Mouse (Mus musculus) erythroid progenitor cell, adult 5-6 weeks (primary cell): Measurements from ENCODE around the gene Traf5. TPM values are rescaled to one million over a fixed set of nuclear protein-coding genes. Genes with fewer than 3 reads are reported as not detected.

Experiments
- ATAC-seq: replicated peaks from 2 replicates; pipeline ENCODE4 v1.8.0; 2016; ENCODE audit warnings: moderate number of reproducible peaks, mild to moderate bottlenecking, moderate TSS enrichment, inconsistent platforms; ENCODE audit not compliant: poor library complexity, low FRiP score, severe bottlenecking
- total RNA-seq, 2 experiments: library from RNA; stranded (forward) in 1 of 2; stranded (reverse) in 1 of 2; fragments of 150-400 nt in 1 of 2; fragments of 186-747, 209-891 nt in 1 of 2; gene quantifications; 2 replicates each; pipeline versions ENCODE4 v1.2.3 to v1.2.4; 2015 to 2017; ENCODE audit warnings: low replicate concordance in 2 of 2

Gene Traf5
- total RNA-seq, 2 experiments from 2014 or later = 16.3 to 16.4 TPM

GRCm38 (mm10) chr1:192069971-192070591 lies 22.3 kb downstream of the Traf5 start:
- ATAC-seq = no peak

- 0 out of 2 replicates have a peak, but pooled peaks have one; percentile 57 for ATAC-seq
Measured at GRCm38 (mm10) chr1:192068188-192068587, 24.2 kb downstream of the Traf5 start.

DNA sequence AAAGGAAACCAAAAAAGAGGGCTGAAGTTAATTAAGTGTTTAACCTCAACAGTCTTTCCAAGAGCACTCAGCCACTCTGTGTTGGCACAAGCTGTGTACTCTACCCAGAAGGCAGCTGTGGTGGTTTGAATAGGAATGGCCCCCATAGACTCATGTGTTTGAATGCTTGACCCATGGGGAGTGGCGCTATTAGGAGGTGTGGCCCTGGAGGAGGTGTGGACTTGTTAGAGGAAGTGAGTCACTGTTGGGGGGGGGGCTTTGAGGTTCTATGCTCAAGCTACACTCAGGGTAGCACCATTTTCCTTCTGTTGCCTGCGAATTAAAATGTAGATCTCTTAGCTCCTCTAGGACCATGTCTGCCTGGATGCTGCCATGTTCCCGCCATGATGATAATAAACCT lies 25.4 kb downstream of the Traf5 start:
- ATAC-seq = no peak

GRCm38 (mm10) chr1:192063209-192063946 lies 29.0 kb downstream of the Traf5 start:
- ATAC-seq = no peak

- no peak for ATAC-seq
Measured at GRCm38 (mm10) chr1:192062682-192063081, 29.7 kb downstream of the Traf5 start.

DNA sequence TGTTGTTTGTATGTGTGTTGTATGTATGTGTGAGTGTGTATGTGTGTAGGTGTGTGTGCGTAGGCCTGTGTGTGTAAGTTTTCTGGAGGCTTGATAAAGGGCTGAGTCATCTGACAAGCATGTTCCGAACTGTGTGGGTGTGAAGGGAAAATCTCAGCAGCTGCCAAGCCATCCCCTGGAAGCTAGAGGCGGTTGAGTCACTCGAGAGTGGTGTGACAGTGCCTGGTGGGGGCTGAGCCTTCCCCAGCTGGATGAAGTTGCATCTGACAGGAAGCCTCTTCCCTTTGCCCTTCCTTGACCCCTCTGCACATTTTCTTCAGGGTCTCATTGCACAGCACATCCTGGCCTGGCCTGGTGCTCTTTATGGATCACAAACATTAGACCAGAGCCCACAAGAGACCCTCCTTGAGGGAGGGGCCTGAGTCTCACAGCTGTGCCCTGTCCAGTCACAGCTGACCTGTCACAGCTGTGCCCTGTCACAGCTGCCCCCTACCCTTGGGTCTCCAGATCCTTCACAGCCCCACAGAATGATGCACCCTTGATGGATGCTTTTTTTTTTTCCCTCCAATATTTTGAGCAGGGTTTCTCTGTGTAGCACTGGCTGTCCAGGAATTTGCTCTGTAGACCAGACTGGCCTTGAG lies 30.6 kb downstream of the Traf5 start:
- ATAC-seq = no peak

DNA sequence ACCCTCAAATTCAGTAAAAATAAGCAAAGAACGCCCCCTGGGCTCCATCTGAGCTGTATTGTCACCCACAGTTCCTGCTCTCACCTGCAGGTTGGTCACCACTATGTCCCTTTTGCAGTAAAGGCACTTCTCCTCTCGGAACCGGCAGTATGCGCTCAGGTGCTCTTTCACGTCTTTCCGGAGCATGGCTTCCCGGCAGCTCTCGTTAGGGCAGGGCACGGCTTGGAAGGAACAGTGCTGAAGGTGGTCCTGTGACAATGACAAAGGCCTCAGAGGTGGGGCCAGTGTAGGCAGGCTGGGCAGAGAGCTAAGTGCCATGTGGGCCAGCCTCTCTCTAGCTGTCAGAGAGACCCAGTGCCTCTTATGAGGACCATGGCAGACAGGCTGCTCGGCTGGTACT lies 33.4 kb downstream of the Traf5 start:
- ATAC-seq = no peak

DNA sequence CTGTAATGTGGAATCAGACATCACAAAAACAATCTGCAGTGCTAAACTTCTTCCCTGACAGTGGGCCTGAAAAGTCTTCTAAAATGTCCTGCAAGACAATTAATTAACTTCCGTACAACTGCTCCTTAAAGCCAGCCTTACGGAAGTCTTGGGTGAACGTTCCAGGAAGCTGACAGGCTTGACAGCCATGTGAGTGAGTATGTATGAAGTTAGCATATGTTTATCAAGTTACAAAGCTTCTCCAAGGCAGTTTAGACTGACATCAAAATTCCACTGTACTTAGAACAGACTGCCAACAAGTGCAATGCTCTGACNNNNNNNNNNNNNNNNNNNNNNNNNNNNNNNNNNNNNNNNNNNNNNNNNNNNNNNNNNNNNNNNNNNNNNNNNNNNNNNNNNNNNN lies 38.6 kb downstream of the Traf5 start:
- ATAC-seq = no peak

DNA sequence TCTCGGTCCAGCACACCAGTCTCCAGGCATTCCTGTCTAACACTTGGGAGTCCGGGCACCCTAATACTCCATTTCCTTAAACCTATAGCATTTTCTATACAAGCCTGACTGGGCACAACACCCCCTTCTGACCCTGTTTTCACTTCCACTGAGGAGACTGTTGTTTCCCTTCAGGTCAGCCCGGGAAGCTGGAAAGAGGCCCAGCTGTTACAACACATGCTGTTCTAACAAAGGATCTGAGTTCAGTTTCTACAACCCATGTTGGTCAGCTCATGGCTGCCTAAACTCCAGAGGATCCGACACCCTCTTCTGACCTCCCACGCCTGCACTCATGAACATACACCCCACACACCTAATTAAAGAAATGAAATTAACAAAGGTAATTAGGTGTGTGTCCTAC lies 39.4 kb downstream of the Traf5 start:
- ATAC-seq = no peak

GRCm38 (mm10) chr1:192052461-192052860 lies 39.9 kb downstream of the Traf5 start:
- no peak for ATAC-seq

- no peak for ATAC-seq
Measured at GRCm38 (mm10) chr1:191999022-191999421, 93.3 kb downstream of the Traf5 start.

DNA sequence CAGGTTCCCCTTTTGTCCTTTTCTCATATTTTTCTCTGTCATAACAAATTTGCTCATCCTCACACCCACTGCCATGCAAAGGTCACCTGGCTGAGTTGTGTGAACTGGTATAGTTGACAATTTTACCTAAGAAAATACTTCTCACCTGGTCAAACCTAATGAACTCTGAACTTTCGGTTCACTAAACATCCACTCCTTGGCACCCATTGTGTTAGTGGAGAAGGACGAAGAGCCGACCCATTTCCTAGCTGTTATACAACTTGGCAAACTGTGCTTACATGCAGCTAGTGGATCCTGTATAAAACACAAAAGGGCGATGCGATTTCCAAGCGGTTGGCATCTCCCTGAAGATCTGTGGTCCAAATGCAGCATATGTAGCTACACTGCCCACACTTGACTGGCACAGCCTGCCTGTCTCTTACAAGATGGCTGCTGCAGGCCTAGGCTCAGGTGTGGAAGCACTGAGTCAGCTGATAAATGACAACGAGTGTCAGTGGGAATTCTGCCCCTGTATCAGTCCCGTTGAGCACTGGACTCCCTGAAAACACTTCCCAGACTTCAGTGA lies 95.7 kb downstream of the Traf5 start:
- ATAC-seq = no peak

GRCm38 (mm10) chr1:191995916-191996315 lies 96.4 kb downstream of the Traf5 start:
- ATAC-seq = no peak

DNA sequence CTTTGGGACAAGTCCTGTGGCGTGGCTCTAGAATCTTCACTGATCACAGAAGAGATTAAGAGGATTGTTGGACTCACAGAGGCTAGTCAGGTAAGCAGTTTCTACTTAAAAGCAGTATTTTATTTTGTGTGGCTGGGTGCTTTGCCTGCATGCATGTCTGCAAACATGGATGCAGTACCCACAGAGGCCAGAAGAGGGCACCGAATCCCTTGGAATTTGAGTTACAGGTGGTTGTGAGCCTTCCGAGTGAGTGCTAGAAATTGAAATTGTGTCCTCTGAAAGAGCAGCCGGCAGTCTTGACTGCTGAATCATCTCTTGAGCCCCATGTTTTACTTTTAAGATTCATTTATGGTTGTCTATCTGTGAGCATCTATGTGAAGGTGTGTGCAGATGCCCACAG lies 96.9 kb downstream of the Traf5 start:
- 0 out of 2 replicates have a peak, but pooled peaks have one; percentile 62 for ATAC-seq

- ATAC-seq = no peak
Measured at GRCm38 (mm10) chr1:191994476-191994875, 97.9 kb downstream of the Traf5 start.

- ATAC-seq = no peak
Measured at GRCm38 (mm10) chr1:191992040-191992780, 100.1 kb downstream of the Traf5 start.

DNA sequence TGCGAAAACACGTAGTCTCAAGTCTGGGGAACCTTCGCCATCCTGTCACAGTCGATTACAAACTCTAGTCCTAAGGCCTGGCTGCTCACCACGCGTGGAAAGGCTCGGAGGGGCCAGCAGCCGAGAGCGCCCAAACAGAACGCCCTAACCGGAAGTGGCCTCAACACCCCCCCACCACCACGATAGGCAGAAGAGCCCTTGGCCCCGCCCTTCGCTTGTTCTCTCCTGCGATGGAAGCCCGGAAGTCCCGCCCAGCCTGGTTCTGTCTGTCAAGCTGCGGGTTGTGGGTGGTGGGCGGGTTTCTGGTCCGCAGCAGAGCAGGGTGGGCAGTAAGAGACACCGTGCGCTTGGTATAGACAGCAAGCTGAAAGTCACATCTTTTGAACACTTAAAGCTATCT lies 102.4 kb downstream of the Traf5 start:
- peak; percentile 98 for ATAC-seq

DNA sequence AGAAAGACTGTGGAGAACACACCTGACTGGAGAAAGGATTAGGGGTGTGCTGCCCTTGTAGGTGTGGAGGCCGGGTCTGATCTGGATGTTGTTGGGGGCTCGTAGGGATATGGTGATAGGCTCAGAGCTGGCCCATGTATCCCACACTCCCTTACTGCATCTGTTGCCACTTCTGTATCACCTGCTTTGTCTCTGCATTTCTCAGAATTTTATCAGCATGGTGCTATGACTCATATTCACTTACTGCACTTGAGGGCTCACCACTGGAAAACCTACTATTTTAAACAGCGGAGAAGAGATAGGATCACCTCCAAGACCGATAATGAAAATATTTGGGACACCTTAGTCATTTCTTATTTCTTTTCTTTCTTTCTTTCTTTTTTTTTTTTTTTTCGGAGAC lies 103.3 kb downstream of the Traf5 start:
- no peak for ATAC-seq

- no peak for ATAC-seq
Measured at GRCm38 (mm10) chr1:191988646-191989045, 103.7 kb downstream of the Traf5 start.

DNA sequence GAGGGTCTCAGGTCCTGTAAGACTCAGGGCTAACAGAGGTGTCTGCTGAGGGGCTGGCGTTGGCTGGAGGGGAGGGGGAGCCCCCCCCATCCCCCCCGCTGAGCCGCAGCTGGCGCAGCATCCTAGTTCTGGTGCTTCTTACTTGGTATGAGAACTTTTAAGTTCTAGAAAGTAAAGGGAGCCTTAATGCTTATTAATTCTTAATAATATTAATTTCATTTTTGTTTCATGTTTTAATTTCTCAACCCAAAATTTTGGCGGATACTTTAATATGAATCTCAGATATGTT lies 104.9 kb downstream of the Traf5 start:
- no peak for ATAC-seq
